Comparison of ENCODE assay signal across 20 mouse cellular contexts in genomic region chr3:79538342-79538741, GRCm38 (mm10). TPM values are rescaled to one million over a fixed set of nuclear protein-coding genes. Genes with fewer than 3 reads are reported as not detected.
DNase-seq lines count a peak whose midpoint lies in the region; ATAC-seq and TF ChIP-seq lines count a peak whose summit lies in the region.
"Had no signal": no experiment of that assay in that cellular context is flagged by ENCODE, and none has a peak within 500 bp of the region (broad histone marks: within the 10 kb centered on the region; RNA-seq: fewer than 3 reads in every experiment).

No protein-coding gene starts in this region.

- peak overlapping the region; percentile 43; the same call in 1 of the 2 replicates for H3K27ac ChIP-seq in kidney, adult 2 months (ENCODE audit: insufficient read depth, low read depth, low read length)
- peak overlapping the region; percentile 72 for H3K27ac ChIP-seq in liver, embryonic 12.5 days
- H3K27ac ChIP-seq in forebrain, embryonic 13.5 days: no peak overlapping the region
- no peak overlapping the region for H3K27ac ChIP-seq in hindbrain, embryonic 12.5 days
- H3K27ac ChIP-seq: embryonic facial prominence, embryonic 12.5 days; hindbrain, embryonic 14.5 days; limb, embryonic 10.5 days had no signal

- no peaks in the 10 kb centered on the region for H3K27me3 ChIP-seq in kidney, adult 2 months (replicated peaks; ENCODE audit: control insufficient read depth, insufficient read depth, low read length)
- H3K27me3 ChIP-seq in liver, embryonic 12.5 days (replicated peaks): no peaks in the 10 kb centered on the region
- H3K27me3 ChIP-seq in forebrain, embryonic 13.5 days: no peaks in the 10 kb centered on the region
- no peaks in the 10 kb centered on the region for H3K27me3 ChIP-seq in hindbrain, embryonic 12.5 days
- H3K27me3 ChIP-seq: embryonic facial prominence, embryonic 12.5 days had no signal

- H3K4me3 ChIP-seq in kidney, adult 2 months (ENCODE audit: insufficient read depth, low read depth, low read length): no peak overlapping the region
- H3K4me3 ChIP-seq in liver, embryonic 12.5 days: no peak overlapping the region
- H3K4me3 ChIP-seq in forebrain, embryonic 13.5 days: no peak overlapping the region
- H3K4me3 ChIP-seq in hindbrain, embryonic 12.5 days: no peak overlapping the region
- H3K4me3 ChIP-seq: embryonic facial prominence, embryonic 12.5 days; limb, embryonic 10.5 days had no signal

- H3K9me3 ChIP-seq in liver, embryonic 12.5 days (replicated peaks): no peaks in the 10 kb centered on the region
- no peaks in the 10 kb centered on the region for H3K9me3 ChIP-seq in forebrain, embryonic 13.5 days (replicated peaks)
- H3K9me3 ChIP-seq in hindbrain, embryonic 12.5 days (replicated peaks): no peaks in the 10 kb centered on the region
- H3K9me3 ChIP-seq: embryonic facial prominence, embryonic 12.5 days; limb, embryonic 10.5 days had no signal

- no peak for TF ChIP-seq POLR2A in kidney, adult 2 months (IDR thresholded peaks at IDR 0.05; ENCODE audit: low read depth, low read length)

- 66% methylated on average over 3 of the region's 3 CpGs for WGBS in kidney, adult 2 months
- 10% methylated on average over 3 of the region's 3 CpGs for WGBS in liver, embryonic 12.5 days (ENCODE audit: insufficient replicate concordance)
- WGBS in forebrain, embryonic 13.5 days: 95% methylated on average over 3 of the region's 3 CpGs
- WGBS in hindbrain, embryonic 12.5 days: 90% methylated on average over 3 of the region's 3 CpGs

- no peaks in the 10 kb centered on the region for H3K36me3 ChIP-seq in kidney, adult 2 months (ENCODE audit: control insufficient read depth, insufficient read depth, low read length)
- H3K36me3 ChIP-seq in liver, embryonic 12.5 days: peaks cover under 1% of the 10 kb centered on the region; the same call in 1 of the 2 replicates
- H3K36me3 ChIP-seq in forebrain, embryonic 13.5 days (ENCODE audit: poor library complexity, severe bottlenecking): no peaks in the 10 kb centered on the region
- H3K36me3 ChIP-seq in hindbrain, embryonic 12.5 days: no peaks in the 10 kb centered on the region
- H3K36me3 ChIP-seq: embryonic facial prominence, embryonic 12.5 days; limb, embryonic 10.5 days had no signal

- DNase-seq in kidney, adult 2 months: no peak
- no peak for DNase-seq in kidney, postnatal 14 days
- DNase-seq in cerebellum, adult 9-11 months: no peak
- DNase-seq: B cell, adult 2 months; cerebellum, adult 11 months; gastrocnemius, postnatal 10 days; heart, postnatal 14 days; kidney, adult 18-20 months; kidney, postnatal 25 days; lung, embryonic 14.5 days; thymus, postnatal 14 days had no signal

- H3K4me1 ChIP-seq in kidney, adult 2 months (ENCODE audit: control insufficient read depth, insufficient read depth, low read length): peaks cover 22% of the 10 kb centered on the region
- H3K4me1 ChIP-seq in liver, embryonic 12.5 days: peaks cover 56% of the 10 kb centered on the region
- H3K4me1 ChIP-seq in forebrain, embryonic 13.5 days: peaks cover 4% of the 10 kb centered on the region; the same call in 1 of the 2 replicates
- H3K4me1 ChIP-seq in hindbrain, embryonic 12.5 days: no peaks in the 10 kb centered on the region

- no peak overlapping the region for H3K9ac ChIP-seq in liver, embryonic 12.5 days
- no peak overlapping the region for H3K9ac ChIP-seq in forebrain, embryonic 13.5 days
- no peak overlapping the region for H3K9ac ChIP-seq in hindbrain, embryonic 12.5 days
- H3K9ac ChIP-seq: embryonic facial prominence, embryonic 12.5 days; hindbrain, embryonic 14.5 days; lung, embryonic 14.5 days had no signal

- H3K4me2 ChIP-seq in liver, embryonic 12.5 days: peak overlapping the region; percentile 22
- no peak overlapping the region for H3K4me2 ChIP-seq in forebrain, embryonic 13.5 days
- H3K4me2 ChIP-seq in hindbrain, embryonic 12.5 days (replicated peaks): no peak overlapping the region
- H3K4me2 ChIP-seq: embryonic facial prominence, embryonic 12.5 days; hindbrain, embryonic 14.5 days; lung, embryonic 14.5 days had no signal

- TF ChIP-seq CTCF in kidney, adult 2 months (conservative IDR thresholded peaks at IDR 0.05; ENCODE audit: insufficient read depth, insufficient read length, low read depth, low read length): no peak

- peak; percentile 30 for ATAC-seq in common myeloid progenitor, adult 5-6 weeks (replicated peaks; ENCODE audit: low read depth, poor library complexity, severe bottlenecking)
- peak; percentile 77 for ATAC-seq in liver, embryonic 12.5 days
- ATAC-seq in megakaryocyte-erythroid progenitor cell, adult 5-6 weeks (replicated peaks; ENCODE audit: low FRiP score, low TSS enrichment, poor library complexity, severe bottlenecking): peak; percentile 82
- ATAC-seq in forebrain, embryonic 13.5 days: no peak
- ATAC-seq in hindbrain, embryonic 12.5 days (ENCODE audit: low FRiP score): no peak
- ATAC-seq: midbrain, embryonic 16.5 days had no signal

RNA-seq across cellular contexts. Expression of gene Fnip2, which starts 29.3 kb away (rescaled TPM):
- polyA plus RNA-seq in kidney, adult 2 months (2012; rRNA removed): 18.9 and 20.0 TPM in 2 replicates
- 10.5 and 21.0 TPM in 2 replicates for total RNA-seq in common myeloid progenitor, adult 5-6 weeks (2017)
- 8.0 and 8.3 TPM in 2 replicates for polyA plus RNA-seq in liver, embryonic 12.5 days (2016; fragmentation: Nextera tagmentation; extraction: Ambion mirVana)
- total RNA-seq in megakaryocyte-erythroid progenitor cell, adult 5-6 weeks (2014; fragmentation: Nextera tagmentation): 23.2 and 27.8 TPM in 2 replicates
- total RNA-seq in megakaryocyte-erythroid progenitor cell, adult 5-6 weeks (2017): 12.8 and 15.8 TPM in 2 replicates
- polyA plus RNA-seq in forebrain, embryonic 13.5 days (2015; fragmentation: Nextera tagmentation; extraction: Ambion mirVana): 3.4 and 4.4 TPM in 2 replicates
- 9.8 and 10.1 TPM in 2 replicates for polyA plus RNA-seq in hindbrain, embryonic 12.5 days (2016; fragmentation: Nextera tagmentation; extraction: Ambion mirVana)

RNA-seq across cellular contexts. Expression of gene Ppid, which starts 52.8 kb away (rescaled TPM):
- 6.4 and 9.6 TPM in 2 replicates for polyA plus RNA-seq in kidney, adult 2 months (2012; rRNA removed)
- total RNA-seq in common myeloid progenitor, adult 5-6 weeks (2017): 299 and 348 TPM in 2 replicates
- 208 and 214 TPM in 2 replicates for polyA plus RNA-seq in liver, embryonic 12.5 days (2016; fragmentation: Nextera tagmentation; extraction: Ambion mirVana)
- 230 and 245 TPM in 2 replicates for total RNA-seq in megakaryocyte-erythroid progenitor cell, adult 5-6 weeks (2014; fragmentation: Nextera tagmentation)
- 347 and 498 TPM in 2 replicates for total RNA-seq in megakaryocyte-erythroid progenitor cell, adult 5-6 weeks (2017)
- 168 and 175 TPM in 2 replicates for polyA plus RNA-seq in forebrain, embryonic 13.5 days (2015; fragmentation: Nextera tagmentation; extraction: Ambion mirVana)
- 158 and 174 TPM in 2 replicates for polyA plus RNA-seq in hindbrain, embryonic 12.5 days (2016; fragmentation: Nextera tagmentation; extraction: Ambion mirVana)

Comparison
In these comparisons a context has a peak if more than half of its experiments do, and no peak if none do; other contexts are left out.
1. H3K27ac ChIP-seq: peak in kidney, adult 2 months (single experiment) and liver, embryonic 12.5 days (single experiment); none in forebrain, embryonic 13.5 days (single experiment) and hindbrain, embryonic 12.5 days (single experiment).
2. ATAC-seq: peak in common myeloid progenitor, adult 5-6 weeks (single experiment), liver, embryonic 12.5 days (single experiment) and megakaryocyte-erythroid progenitor cell, adult 5-6 weeks (single experiment); none in forebrain, embryonic 13.5 days (single experiment) and hindbrain, embryonic 12.5 days (single experiment).
3. RNA of gene Ppid, which starts 52.8 kb away (polyA plus RNA-seq): 208 to 214 TPM in liver, embryonic 12.5 days, 168 to 175 TPM in forebrain, embryonic 13.5 days and 158 to 174 TPM in hindbrain, embryonic 12.5 days; 6.4 to 9.6 TPM in kidney, adult 2 months; every median in the first group is over 10 times any median in the second.